Comparison of ENCODE assay signal across 9 mouse cellular contexts in the genomic region with DNA sequence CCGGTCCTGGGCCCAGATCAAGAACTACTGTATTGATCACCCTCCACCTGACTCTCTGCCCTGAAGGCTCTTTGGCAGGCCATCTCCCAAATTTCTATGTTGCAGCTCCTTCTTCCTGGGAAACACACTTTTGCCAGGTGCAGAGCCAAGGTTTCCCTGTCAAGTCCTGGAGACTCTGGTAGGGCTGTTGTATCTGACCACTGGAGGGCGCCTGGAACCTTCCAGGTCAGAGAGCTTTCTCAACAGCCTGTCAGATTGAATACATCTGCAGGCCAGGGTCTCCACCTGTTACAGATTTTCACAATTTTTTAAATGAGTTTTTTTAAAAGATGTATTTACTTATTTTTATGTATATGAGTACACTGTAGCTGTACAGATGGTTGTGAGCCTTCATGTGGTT. TPM values are rescaled to one million over a fixed set of nuclear protein-coding genes. Genes with fewer than 3 reads are reported as not detected.
DNase-seq lines count a peak whose midpoint lies in the region; ATAC-seq and TF ChIP-seq lines count a peak whose summit lies in the region.
"Had no signal": no experiment of that assay in that cellular context is flagged by ENCODE, and none has a peak within 500 bp of the region (broad histone marks: within the 10 kb centered on the region; RNA-seq: fewer than 3 reads in every experiment).

No protein-coding gene starts in this region.

- H3K4me1 ChIP-seq in heart, embryonic 10.5 days, result no peaks in the 10 kb centered on the region
- no peaks in the 10 kb centered on the region for H3K4me1 ChIP-seq in testis, adult 2 months (ENCODE audit: control insufficient read depth, insufficient read depth, low read length)

- TF ChIP-seq CTCF in testis, adult 2 months (IDR thresholded peaks at IDR 0.05; ENCODE audit: control insufficient read depth, insufficient read depth, insufficient replicate concordance, low read depth, low read length), result peak; percentile 36; the same call in 1 of the 2 replicates

- intact Hi-C loops in left cerebral cortex, postnatal 14 days (cut with DNase I), result loop anchor here (1.0 to 5.0 kb wide), 2 partner anchors 94 to 374 kb away; no protein-coding TSS in a partner anchor

- peak; percentile 94 for DNase-seq in heart, adult 11 months
- no peak for DNase-seq in heart, embryonic 10.5 days (ENCODE audit: low spot score)
- peak; percentile 31 to 56 for DNase-seq in adrenal gland, postnatal 4 days (ENCODE audit: low spot score in 2 of 2)
- peak; percentile 79 for DNase-seq in induced T-regulatory cell, adult 2 months (ENCODE audit: low read depth)
- DNase-seq in left cerebral cortex, postnatal 14 days (ENCODE audit: low spot score in 2 of 2), result peak; percentile 58 to 80
- DNase-seq in naive thymus-derived CD4-positive, alpha-beta T cell, adult 2 months (ENCODE audit: low read depth), result peak; percentile 63

- WGBS in heart, embryonic 10.5 days, result 41% methylated on average over 2 of the region's 2 CpGs

- ATAC-seq in erythroid progenitor cell, adult 5-6 weeks (replicated peaks; ENCODE audit: low FRiP score, poor library complexity, severe bottlenecking), result peak; percentile 63; the same call in 1 of the 2 replicates

- H3K36me3 ChIP-seq in heart, embryonic 10.5 days, result peaks cover 43% of the 10 kb centered on the region
- peaks cover 4% of the 10 kb centered on the region for H3K36me3 ChIP-seq in testis, adult 2 months (ENCODE audit: control insufficient read depth, insufficient read depth, low read length)

- H3K9me3 ChIP-seq in heart, embryonic 10.5 days, result no peaks in the 10 kb centered on the region
- H3K9me3 ChIP-seq: megakaryocyte, embryonic 14.5 days had no signal

- no peak overlapping the region for H3K4me3 ChIP-seq in heart, embryonic 10.5 days
- H3K4me3 ChIP-seq in testis, adult 2 months (ENCODE audit: control insufficient read depth, low read depth, low read length), result no peak overlapping the region
- H3K4me3 ChIP-seq: megakaryocyte, embryonic 14.5 days had no signal

- no peaks in the 10 kb centered on the region for H3K27me3 ChIP-seq in heart, embryonic 10.5 days (ENCODE audit: insufficient read depth, poor library complexity, severe bottlenecking)
- H3K27me3 ChIP-seq in testis, adult 2 months (ENCODE audit: control insufficient read depth, insufficient read depth, low read length), result no peaks in the 10 kb centered on the region

- TF ChIP-seq POLR2A in testis, adult 2 months (IDR thresholded peaks at IDR 0.05; ENCODE audit: control insufficient read depth, low read depth, low read length), result no peak

- H3K27ac ChIP-seq in heart, embryonic 10.5 days, result no peak overlapping the region
- no peak overlapping the region for H3K27ac ChIP-seq in testis, adult 2 months (ENCODE audit: control insufficient read depth, insufficient read depth, low read depth, low read length)

RNA-seq across cellular contexts. Expression of a gene that starts 31.2 kb away (rescaled TPM):
- polyA plus RNA-seq in heart, embryonic 10.5 days (2016; fragmentation: Nextera tagmentation; extraction: Ambion mirVana), result 4.1 and 5.1 TPM in 2 replicates
- 1 to 10 TPM in 1 of 2 experiments, under 1 TPM in 1; 0.90 to 1.4 TPM for total RNA-seq in adrenal gland, postnatal 4 days (2021)
- not detected in 2 replicates for total RNA-seq in erythroid progenitor cell, adult 5-6 weeks (2015; ENCODE audit: low replicate concordance)
- not detected in 2 replicates for total RNA-seq in erythroid progenitor cell, adult 5-6 weeks (2017; ENCODE audit: low replicate concordance)
- 10 to 100 TPM; 10.8 to 11.0 TPM for total RNA-seq in left cerebral cortex, postnatal 14 days (2021)
- polyA plus RNA-seq in testis, adult 2 months (2012; rRNA removed), result 6.0 and 6.4 TPM in 2 replicates

RNA-seq across cellular contexts. Expression of a gene that starts 47.8 kb away (rescaled TPM):
- 12.0 and 16.2 TPM in 2 replicates for polyA plus RNA-seq in heart, embryonic 10.5 days (2016; fragmentation: Nextera tagmentation; extraction: Ambion mirVana)
- 10 to 100 TPM; 30.7 TPM for total RNA-seq in adrenal gland, postnatal 4 days (2021)
- total RNA-seq in erythroid progenitor cell, adult 5-6 weeks (2015; ENCODE audit: low replicate concordance), result 30.6 and 40.0 TPM in 2 replicates
- total RNA-seq in erythroid progenitor cell, adult 5-6 weeks (2017; ENCODE audit: low replicate concordance), result 46.6 and 52.6 TPM in 2 replicates
- total RNA-seq in left cerebral cortex, postnatal 14 days (2021), result 1 to 10 TPM; 5.3 to 6.7 TPM
- polyA plus RNA-seq in testis, adult 2 months (2012; rRNA removed), result 2.5 and 3.4 TPM in 2 replicates

Comparison
In these comparisons a context has a peak if more than half of its experiments do, and no peak if none do; other contexts are left out.
1. RNA of a gene that starts 31.2 kb away (total RNA-seq): 10.8 to 11.0 TPM in left cerebral cortex, postnatal 14 days; 0.90 to 1.4 TPM in adrenal gland, postnatal 4 days and not detected in erythroid progenitor cell, adult 5-6 weeks; every median in the first group is over 4 times any median in the second.
2. RNA of a gene that starts 47.8 kb away (total RNA-seq): 30.6 to 52.6 TPM in erythroid progenitor cell, adult 5-6 weeks and 30.7 TPM in adrenal gland, postnatal 4 days; 5.3 to 6.7 TPM in left cerebral cortex, postnatal 14 days; every median in the first group is over 4 times any median in the second.